Mouse (Mus musculus): ENCODE measurements around the gene H2afy. TPM values are rescaled to one million over a fixed set of nuclear protein-coding genes. Genes with fewer than 3 reads are reported as not detected.

The H2afy gene
- polyA plus RNA-seq, 1 experiment from 2014 or later, result 244 TPM

- Histone ChIP-seq H3K36me3 (peaks cover 4% of the 10 kb centered on the region; the same call in 1 of the 2 replicates), H3K27me3 (replicated peaks) (no peaks in the 10 kb centered on the region), H3K9ac (replicated peaks) (0 out of 2 replicates have a peak overlapping the region, but pooled peaks have one; percentile 26), H3K4me1 (peaks cover 73% of the 10 kb centered on the region), H3K27ac (replicated peaks) (peak overlapping the region; percentile 51), H3K4me2 (no peak overlapping the region), H3K9me3 (replicated peaks) (no peaks in the 10 kb centered on the region), H3K4me3 (replicated peaks) (no peak overlapping the region)
- ATAC-seq (ENCODE audit: low FRiP score), result peak; percentile 39; the same call in 1 of the 2 replicates
- WGBS, result 36% methylated on average over 17 of the region's 17 CpGs
Measured at GRCm38 (mm10) chr13:56108849-56109519, 27.2 kb downstream of the H2afy start.

- Histone ChIP-seq H3K4me3 (replicated peaks) (no peak overlapping the region), H3K27me3 (replicated peaks) (no peaks in the 10 kb centered on the region), H3K27ac (replicated peaks) (peak overlapping the region; percentile 82), H3K4me1 (peaks cover 57% of the 10 kb centered on the region), H3K9me3 (replicated peaks) (no peaks in the 10 kb centered on the region), H3K9ac (replicated peaks) (no peak overlapping the region), H3K36me3 (peaks cover 6% of the 10 kb centered on the region; the same call in 1 of the 2 replicates), H3K4me2 (no peak overlapping the region)
- no peak for ATAC-seq (ENCODE audit: low FRiP score)
- WGBS, result 79% methylated on average over 6 of the region's 6 CpGs
Measured at GRCm38 (mm10) chr13:56104971-56105391, 31.2 kb downstream of the H2afy start.

DNA sequence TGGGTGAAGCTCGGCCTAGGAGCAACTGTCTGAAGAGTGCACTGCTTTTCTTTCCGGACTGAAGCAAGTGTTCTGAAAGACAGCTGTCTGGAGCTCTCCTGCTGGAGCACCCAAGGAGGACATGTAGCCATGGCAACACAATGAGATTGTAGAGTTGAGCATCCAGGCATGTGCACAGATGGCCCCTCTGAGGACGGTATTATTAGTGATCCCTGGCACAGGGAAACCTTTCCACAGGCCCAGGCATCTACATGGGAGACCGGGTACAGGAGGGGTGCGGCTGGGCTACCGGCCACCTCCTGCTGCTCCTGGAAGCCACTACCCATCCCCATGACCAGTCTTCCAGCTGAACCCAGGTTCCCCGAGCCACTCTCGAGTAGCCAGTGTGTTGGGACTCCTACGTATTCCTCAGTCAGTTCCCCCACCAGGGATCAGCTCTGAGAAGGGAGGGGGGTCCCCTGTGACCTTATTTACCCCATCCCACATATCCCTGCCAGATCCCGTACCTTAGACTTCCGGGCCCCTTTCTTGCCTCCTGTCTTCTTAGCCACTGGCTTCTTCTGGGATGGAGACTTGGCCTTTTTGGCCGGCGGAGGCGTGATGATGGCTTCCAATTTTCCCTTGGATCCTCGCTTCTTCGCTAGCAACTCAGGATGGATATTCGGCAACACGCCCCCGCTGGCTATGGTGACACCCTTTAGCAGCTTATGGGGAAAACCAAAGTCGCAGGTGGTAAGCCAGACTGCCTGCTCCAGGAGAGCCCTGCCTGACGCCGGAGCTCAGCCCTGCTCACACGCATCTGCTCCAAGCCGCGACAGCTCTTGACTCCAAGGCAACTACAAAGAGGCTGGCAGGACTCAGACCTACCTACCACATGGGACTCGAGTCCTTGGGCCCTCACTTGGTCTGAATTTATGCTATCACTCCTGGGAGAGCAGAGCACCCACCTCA lies 32.1 kb downstream of the H2afy start:
- ATAC-seq (ENCODE audit: low FRiP score), result peak; percentile 79
- peaks cover 7% of the 10 kb centered on the region; the same call in 1 of the 2 replicates for H3K36me3 ChIP-seq
- no peaks in the 10 kb centered on the region for H3K27me3 ChIP-seq (replicated peaks)
- no peaks in the 10 kb centered on the region for H3K9me3 ChIP-seq (replicated peaks)
- H3K4me3 ChIP-seq (replicated peaks), result no peak overlapping the region
- 76% methylated on average over 26 of the region's 26 CpGs for WGBS
- H3K4me2 ChIP-seq, result no peak overlapping the region
- H3K4me1 ChIP-seq, result peaks cover 48% of the 10 kb centered on the region
- no peak overlapping the region for H3K9ac ChIP-seq (replicated peaks)
- H3K27ac ChIP-seq (replicated peaks), result peak overlapping the region; percentile 82

GRCm38 (mm10) chr13:56102160-56102559 lies 34.0 kb downstream of the H2afy start:
- WGBS, result 51% methylated on average over 9 of the region's 9 CpGs
- Histone ChIP-seq H3K36me3 (peaks cover 7% of the 10 kb centered on the region; the same call in 1 of the 2 replicates), H3K4me3 (replicated peaks) (no peak overlapping the region), H3K4me2 (no peak overlapping the region), H3K27me3 (replicated peaks) (no peaks in the 10 kb centered on the region), H3K4me1 (peaks cover 39% of the 10 kb centered on the region), H3K9ac (replicated peaks) (no peak overlapping the region), H3K9me3 (replicated peaks) (no peaks in the 10 kb centered on the region), H3K27ac (replicated peaks) (peak overlapping the region; percentile 82; the same call in 1 of the 2 replicates)
- no peak for ATAC-seq (ENCODE audit: low FRiP score)

DNA sequence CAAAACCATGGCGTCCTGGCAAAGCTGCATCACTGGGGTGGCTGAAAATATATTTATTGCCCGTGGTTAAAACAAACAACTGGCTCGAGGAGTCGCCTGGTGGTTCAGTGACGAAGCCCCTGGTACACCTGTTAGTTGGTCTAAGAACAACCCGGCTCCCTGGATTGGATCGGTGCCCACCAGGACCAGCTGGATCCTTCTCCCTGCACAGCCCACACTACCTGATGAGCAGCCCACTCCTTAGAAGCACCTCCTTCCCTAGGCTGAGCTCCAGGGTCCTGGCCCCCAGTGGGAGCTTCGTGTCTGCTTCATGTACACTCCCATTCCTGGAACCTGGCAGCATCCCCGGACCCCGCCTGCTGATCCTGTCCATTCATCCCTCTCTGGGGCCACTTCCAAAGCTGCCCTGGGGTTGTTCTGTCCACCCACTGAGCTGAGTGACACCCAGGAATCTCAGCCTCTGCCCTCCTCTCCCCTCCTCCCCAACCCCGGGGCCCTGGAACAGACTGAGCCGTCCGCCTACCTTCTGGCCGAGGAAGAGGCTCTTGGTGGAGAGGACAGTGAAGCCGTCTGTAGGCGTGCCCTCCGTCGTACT lies 40.5 kb downstream of the H2afy start:
- 85% methylated on average over 18 of the region's 18 CpGs for WGBS
- no peak overlapping the region for H3K4me2 ChIP-seq
- peaks cover 42% of the 10 kb centered on the region for H3K4me1 ChIP-seq
- no peak overlapping the region for H3K4me3 ChIP-seq (replicated peaks)
- H3K27ac ChIP-seq (replicated peaks), result no peak overlapping the region
- H3K36me3 ChIP-seq, result peaks cover 11% of the 10 kb centered on the region; the same call in 1 of the 2 replicates
- no peaks in the 10 kb centered on the region for H3K27me3 ChIP-seq (replicated peaks)
- no peak overlapping the region for H3K9ac ChIP-seq (replicated peaks)
- no peaks in the 10 kb centered on the region for H3K9me3 ChIP-seq (replicated peaks)
- no peak; the same call in 1 of the 2 replicates for ATAC-seq (ENCODE audit: low FRiP score)

GRCm38 (mm10) chr13:56094544-56094943 lies 41.6 kb downstream of the H2afy start:
- Histone ChIP-seq H3K9ac (replicated peaks) (no peak overlapping the region), H3K36me3 (peaks cover 16% of the 10 kb centered on the region; the same call in 1 of the 2 replicates), H3K9me3 (replicated peaks) (no peaks in the 10 kb centered on the region), H3K27me3 (replicated peaks) (no peaks in the 10 kb centered on the region), H3K27ac (replicated peaks) (peak overlapping the region; percentile 78), H3K4me2 (no peak overlapping the region), H3K4me1 (peaks cover 42% of the 10 kb centered on the region), H3K4me3 (replicated peaks) (no peak overlapping the region)
- WGBS, result 52% methylated on average over 8 of the region's 8 CpGs
- ATAC-seq (ENCODE audit: low FRiP score), result peak; percentile 13; the same call in 1 of the 2 replicates

DNA sequence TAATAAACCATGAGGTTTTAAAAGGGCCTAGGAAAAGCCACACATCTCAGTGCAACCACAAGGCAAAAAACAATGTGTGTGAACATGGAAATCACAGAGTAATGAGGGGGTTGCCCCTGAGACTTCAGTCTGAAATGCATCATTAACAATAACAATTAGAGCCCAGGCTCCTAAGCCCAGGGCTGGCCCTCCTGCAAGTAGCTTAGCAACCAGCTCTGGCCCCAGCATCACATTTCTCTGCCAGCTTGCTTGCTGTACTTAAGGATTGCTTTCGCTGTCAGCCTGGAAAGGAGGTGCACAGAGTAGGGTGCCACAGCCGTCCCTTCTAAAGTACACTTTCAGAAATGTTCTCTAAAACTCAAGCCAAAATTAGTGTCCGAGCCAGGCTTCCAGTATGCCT lies 42.5 kb downstream of the H2afy start:
- no peaks in the 10 kb centered on the region for H3K9me3 ChIP-seq (replicated peaks)
- H3K27me3 ChIP-seq (replicated peaks), result no peaks in the 10 kb centered on the region
- peaks cover 47% of the 10 kb centered on the region for H3K4me1 ChIP-seq
- H3K36me3 ChIP-seq, result peaks cover 19% of the 10 kb centered on the region; the same call in 1 of the 2 replicates
- peak overlapping the region; percentile 78 for H3K27ac ChIP-seq (replicated peaks)
- H3K9ac ChIP-seq (replicated peaks), result no peak overlapping the region
- peak; percentile 83 for ATAC-seq (ENCODE audit: low FRiP score)
- 42% methylated on average over 3 of the region's 3 CpGs for WGBS
- no peak overlapping the region for H3K4me3 ChIP-seq (replicated peaks)
- H3K4me2 ChIP-seq, result no peak overlapping the region; the same call in 1 of the 2 replicates

GRCm38 (mm10) chr13:56092606-56093005 lies 43.6 kb downstream of the H2afy start:
- H3K4me1 ChIP-seq, result peaks cover 53% of the 10 kb centered on the region
- H3K36me3 ChIP-seq, result peaks cover 26% of the 10 kb centered on the region
- WGBS, result 79% methylated on average over 5 of the region's 5 CpGs
- ATAC-seq (ENCODE audit: low FRiP score), result no peak
- H3K4me3 ChIP-seq (replicated peaks), result no peak overlapping the region
- H3K9ac ChIP-seq (replicated peaks), result no peak overlapping the region
- H3K27ac ChIP-seq (replicated peaks), result peak overlapping the region; percentile 78
- no peaks in the 10 kb centered on the region for H3K9me3 ChIP-seq (replicated peaks)
- no peak overlapping the region for H3K4me2 ChIP-seq
- H3K27me3 ChIP-seq (replicated peaks), result no peaks in the 10 kb centered on the region

DNA sequence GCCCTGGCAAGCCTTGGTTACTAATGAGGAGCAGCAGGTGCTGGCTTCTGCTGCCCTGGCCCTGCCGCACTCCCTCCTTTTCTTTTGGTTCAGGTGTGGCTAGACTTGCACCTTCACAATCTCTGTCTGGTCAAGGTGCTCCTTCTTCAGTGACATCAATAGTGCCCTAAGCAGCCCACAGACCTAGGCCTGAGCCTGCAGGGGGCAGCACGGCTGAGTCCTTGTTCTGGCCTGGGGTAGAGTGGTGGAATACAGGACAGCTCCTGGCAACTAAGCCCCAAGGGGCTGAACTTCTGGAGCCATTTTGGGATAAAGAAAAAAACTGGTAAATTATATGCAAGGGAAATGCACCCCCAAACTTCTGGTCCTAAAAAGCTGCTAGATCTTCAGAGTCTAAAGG lies 45.6 kb downstream of the H2afy start:
- no peak overlapping the region for H3K4me2 ChIP-seq
- 85% methylated on average over 2 of the region's 2 CpGs for WGBS

DNA sequence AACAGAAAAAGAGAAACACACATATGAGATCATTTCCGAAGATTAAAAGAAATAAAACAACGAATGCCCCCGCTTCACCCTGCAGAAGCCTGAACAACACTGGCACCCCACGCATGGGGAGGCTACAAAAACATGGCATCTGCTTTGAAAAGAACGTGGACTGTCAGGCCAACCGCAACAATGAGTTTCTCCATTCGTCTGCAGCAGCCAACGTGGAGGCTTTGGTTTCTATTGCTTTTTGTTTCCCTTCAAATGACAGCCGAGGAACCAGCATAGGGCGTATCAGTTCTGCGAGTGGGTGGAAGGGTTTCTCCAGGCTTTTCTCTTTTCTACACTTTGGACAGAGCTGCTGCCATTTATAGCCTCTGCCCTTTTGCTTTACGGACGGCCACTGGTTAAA lies 47.6 kb downstream of the H2afy start:
- no peak for ATAC-seq (ENCODE audit: low FRiP score)
- no peak overlapping the region for H3K4me3 ChIP-seq (replicated peaks)
- H3K27ac ChIP-seq (replicated peaks), result 0 out of 2 replicates have a peak overlapping the region, but pooled peaks have one; percentile 19
- H3K27me3 ChIP-seq (replicated peaks), result no peaks in the 10 kb centered on the region
- H3K4me2 ChIP-seq, result no peak overlapping the region
- peaks cover 29% of the 10 kb centered on the region for H3K4me1 ChIP-seq
- H3K36me3 ChIP-seq, result peaks cover 37% of the 10 kb centered on the region
- H3K9ac ChIP-seq (replicated peaks), result no peak overlapping the region
- H3K9me3 ChIP-seq (replicated peaks), result no peaks in the 10 kb centered on the region
- 71% methylated on average over 13 of the region's 13 CpGs for WGBS

More for the DNA sequence above, 45.6 kb downstream of the H2afy start:
- Histone ChIP-seq H3K9ac (replicated peaks) (no peak overlapping the region), H3K9me3 (replicated peaks) (no peaks in the 10 kb centered on the region), H3K27ac (replicated peaks) (no peak overlapping the region), H3K36me3 (peaks cover 34% of the 10 kb centered on the region), H3K4me1 (peaks cover 48% of the 10 kb centered on the region), H3K27me3 (replicated peaks) (no peaks in the 10 kb centered on the region), H3K4me3 (replicated peaks) (no peak overlapping the region)
- no peak for ATAC-seq (ENCODE audit: low FRiP score)

DNA sequence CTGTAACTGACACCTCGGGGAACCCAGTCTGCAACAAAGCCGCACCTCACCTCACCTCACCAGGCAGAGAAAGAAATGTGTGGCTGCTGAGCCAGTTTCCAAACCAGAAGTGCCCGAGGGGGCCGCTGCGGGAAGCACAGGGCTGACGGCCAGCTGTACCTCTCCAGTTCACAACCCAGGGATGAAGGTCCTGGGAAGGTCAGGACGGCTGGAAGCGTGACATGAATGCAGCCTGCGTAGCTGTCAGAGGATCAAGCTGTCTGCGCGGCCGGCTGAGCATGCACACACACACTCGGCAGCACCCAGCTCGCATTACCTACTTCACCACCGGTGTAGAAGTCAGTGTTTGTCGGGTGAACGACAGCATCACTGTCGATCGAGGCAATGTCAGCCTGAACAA lies 48.2 kb downstream of the H2afy start:
- Histone ChIP-seq H3K9me3 (replicated peaks) (no peaks in the 10 kb centered on the region), H3K36me3 (peaks cover 43% of the 10 kb centered on the region), H3K27ac (replicated peaks) (peak overlapping the region; percentile 18; the same call in 1 of the 2 replicates), H3K4me3 (replicated peaks) (no peak overlapping the region), H3K4me2 (no peak overlapping the region), H3K27me3 (replicated peaks) (no peaks in the 10 kb centered on the region), H3K4me1 (peaks cover 23% of the 10 kb centered on the region), H3K9ac (replicated peaks) (no peak overlapping the region)
- no peak for ATAC-seq (ENCODE audit: low FRiP score)
- WGBS, result 72% methylated on average over 19 of the region's 19 CpGs

Data from neural tube, embryonic 15.5 days (tissue).